Mouse (Mus musculus): ENCODE data around the gene Ube2g2. TPM values are rescaled to one million over a fixed set of nuclear protein-coding genes. Genes with fewer than 3 reads are reported as not detected.
"Not testable (repeated sequence)": the region's sequence is repeated elsewhere in the genome, so short reads cannot be mapped to it uniquely, and the experiment has no call there.

Ube2g2 gene
- polyA plus RNA-seq, 1 experiment from 2014 or later = 98.9 TPM

DNA sequence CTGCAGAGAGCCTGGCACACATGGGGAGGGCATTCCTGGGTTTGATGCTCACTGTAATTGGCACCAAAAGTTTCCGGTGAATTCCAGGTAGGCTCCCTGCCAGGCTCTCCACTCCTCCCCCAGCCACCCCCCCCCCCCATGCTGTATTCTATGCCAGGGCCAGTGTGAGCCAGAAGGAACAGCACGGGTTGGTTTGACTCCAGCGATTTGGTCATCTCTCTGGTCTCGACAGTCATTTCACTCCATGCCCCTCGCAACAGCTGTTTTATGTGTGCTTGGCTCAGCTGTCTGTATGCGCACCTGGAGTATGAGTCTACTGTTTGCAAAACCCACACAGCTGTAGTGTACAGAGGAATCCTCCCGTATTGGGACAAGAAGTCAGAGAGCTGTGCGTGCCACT, 44.3 kb downstream of the Ube2g2 start:
- no peak for DNase-seq (ENCODE audit: low spot score)
- H3K27ac ChIP-seq (replicated peaks) = no peak overlapping the region
- WGBS = 86% methylated on average over 8 of the region's 8 CpGs

GRCm38 (mm10) chr10:77667402-77667801, 45.3 kb downstream of the Ube2g2 start:
- 85% methylated on average over 4 of the region's 4 CpGs for WGBS
- no peaks in the 10 kb centered on the region for H3K4me1 ChIP-seq
- no peak overlapping the region for H3K27ac ChIP-seq (replicated peaks)
- H3K4me3 ChIP-seq = no peak overlapping the region
- no peaks in the 10 kb centered on the region for H3K36me3 ChIP-seq (replicated peaks)
- no peaks in the 10 kb centered on the region for H3K9me3 ChIP-seq
- no peak for DNase-seq (ENCODE audit: low spot score)
- peaks cover 12% of the 10 kb centered on the region for H3K27me3 ChIP-seq (replicated peaks; ENCODE audit: low read depth, poor library complexity, severe bottlenecking)

More for the DNA sequence above, 44.3 kb downstream of the Ube2g2 start:
- H3K27me3 ChIP-seq (replicated peaks; ENCODE audit: low read depth, poor library complexity, severe bottlenecking) = peaks cover 12% of the 10 kb centered on the region
- H3K36me3 ChIP-seq (replicated peaks) = no peaks in the 10 kb centered on the region
- H3K4me3 ChIP-seq = no peak overlapping the region
- H3K4me1 ChIP-seq = no peaks in the 10 kb centered on the region
- H3K9me3 ChIP-seq = no peaks in the 10 kb centered on the region

DNA sequence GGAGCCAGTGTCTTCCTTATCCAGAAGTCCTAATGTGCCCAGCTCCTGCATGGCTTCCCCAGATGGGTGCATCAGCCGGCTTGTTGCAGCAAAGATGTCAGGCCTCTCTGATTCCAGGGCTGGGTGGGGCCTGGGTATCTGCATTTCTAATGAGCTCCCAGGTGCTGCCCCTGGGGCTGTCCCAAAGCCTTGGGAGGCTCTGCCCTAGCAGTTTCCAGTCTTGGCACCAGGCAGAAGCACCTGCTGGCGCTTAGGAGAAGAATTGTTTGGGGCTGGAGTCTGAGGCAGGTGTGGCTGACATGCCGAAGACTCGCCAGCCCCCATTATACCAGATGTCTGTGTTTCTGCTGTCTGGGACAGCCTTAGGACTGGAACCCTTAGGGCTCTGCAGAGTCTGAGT, 48.6 kb downstream of the Ube2g2 start:
- peaks cover 15% of the 10 kb centered on the region for H3K4me1 ChIP-seq
- DNase-seq (ENCODE audit: low spot score) = no peak
- no peak overlapping the region for H3K4me3 ChIP-seq
- no peak overlapping the region for H3K27ac ChIP-seq (replicated peaks)
- no peaks in the 10 kb centered on the region for H3K9me3 ChIP-seq
- WGBS = 77% methylated on average over 4 of the region's 4 CpGs
- H3K36me3 ChIP-seq (replicated peaks) = no peaks in the 10 kb centered on the region
- H3K27me3 ChIP-seq (replicated peaks; ENCODE audit: low read depth, poor library complexity, severe bottlenecking) = peaks cover 11% of the 10 kb centered on the region

DNA sequence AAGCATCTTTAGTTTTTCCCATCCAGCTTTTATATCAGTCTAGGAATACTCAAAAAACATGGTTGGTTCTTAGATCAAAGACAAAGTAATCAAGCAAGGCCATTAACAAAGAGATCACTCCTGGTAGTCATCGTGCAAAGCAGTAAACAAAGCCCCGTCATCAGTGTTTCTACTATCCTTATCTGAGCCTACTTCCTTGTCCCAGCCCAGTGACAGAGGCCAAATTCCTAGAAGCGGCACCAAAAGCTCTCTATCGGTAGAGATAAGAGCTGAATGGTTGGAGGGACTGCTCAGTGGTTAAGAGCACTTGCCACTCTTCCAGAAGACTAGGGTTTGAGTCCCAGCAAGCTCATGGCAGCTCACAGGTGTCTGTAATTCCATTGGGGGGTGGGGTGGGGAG, 49.4 kb downstream of the Ube2g2 start:
- H3K9me3 ChIP-seq = no peaks in the 10 kb centered on the region
- no peak overlapping the region for H3K27ac ChIP-seq (replicated peaks)
- H3K4me3 ChIP-seq = no peak overlapping the region
- peaks cover 15% of the 10 kb centered on the region for H3K4me1 ChIP-seq
- H3K27me3 ChIP-seq (replicated peaks; ENCODE audit: low read depth, poor library complexity, severe bottlenecking) = peaks cover 19% of the 10 kb centered on the region
- WGBS = 82% methylated on average over 4 of the region's 4 CpGs
- H3K36me3 ChIP-seq (replicated peaks) = no peaks in the 10 kb centered on the region
- DNase-seq (ENCODE audit: low spot score) = no peak

DNA sequence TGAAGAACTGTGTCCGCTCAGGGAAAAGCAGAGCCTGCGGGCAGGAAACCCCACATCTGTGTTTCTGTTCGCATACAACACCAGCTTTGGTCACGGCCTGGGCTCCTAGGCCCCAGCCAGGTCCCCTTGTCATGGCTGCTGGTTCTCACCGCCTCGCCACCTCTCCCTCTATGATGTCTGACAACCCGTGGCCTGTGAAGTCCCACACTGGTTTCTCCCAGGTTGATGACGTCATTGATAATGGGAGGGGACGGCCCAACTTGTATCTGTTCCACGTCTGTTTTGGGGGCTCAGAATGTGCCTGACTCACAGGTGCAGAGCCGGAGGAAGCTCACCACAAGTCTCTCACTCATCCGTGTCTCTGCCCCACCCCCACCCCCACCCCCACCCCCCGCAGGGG, 51.7 kb downstream of the Ube2g2 start:
- H3K9me3 ChIP-seq = no peaks in the 10 kb centered on the region
- H3K4me1 ChIP-seq = peaks cover 31% of the 10 kb centered on the region
- H3K4me3 ChIP-seq = no peak overlapping the region
- no peak for DNase-seq (ENCODE audit: low spot score)
- no peaks in the 10 kb centered on the region for H3K36me3 ChIP-seq (replicated peaks)
- WGBS = 58% methylated on average over 13 of the region's 13 CpGs
- peaks cover 42% of the 10 kb centered on the region for H3K27me3 ChIP-seq (replicated peaks; ENCODE audit: low read depth, poor library complexity, severe bottlenecking)
- no peak overlapping the region for H3K27ac ChIP-seq (replicated peaks)

GRCm38 (mm10) chr10:77677562-77677961, 55.5 kb downstream of the Ube2g2 start:
- H3K36me3 ChIP-seq (replicated peaks) = no peaks in the 10 kb centered on the region
- H3K4me1 ChIP-seq = peaks cover 33% of the 10 kb centered on the region
- H3K4me3 ChIP-seq = peak overlapping the region; percentile 58
- peaks cover 61% of the 10 kb centered on the region for H3K27me3 ChIP-seq (replicated peaks; ENCODE audit: low read depth, poor library complexity, severe bottlenecking)
- H3K27ac ChIP-seq (replicated peaks) = peak overlapping the region; percentile 66
- under 1% methylated on average over 35 of the region's 35 CpGs for WGBS
- H3K9me3 ChIP-seq = no peaks in the 10 kb centered on the region
- peak; percentile 62 for DNase-seq (ENCODE audit: low spot score)

- WGBS = 69% methylated on average over 7 of the region's 7 CpGs
- Histone ChIP-seq H3K9me3 (no peaks in the 10 kb centered on the region), H3K4me3 (no peak overlapping the region), H3K27ac (replicated peaks) (no peak overlapping the region), H3K4me1 (peaks cover 43% of the 10 kb centered on the region), H3K36me3 (replicated peaks) (no peaks in the 10 kb centered on the region), H3K27me3 (replicated peaks; ENCODE audit: low read depth, poor library complexity, severe bottlenecking) (peaks cover 77% of the 10 kb centered on the region)
- DNase-seq (ENCODE audit: low spot score) = no peak
Observed at GRCm38 (mm10) chr10:77682994-77683393, 60.9 kb downstream of the Ube2g2 start.

- Histone ChIP-seq H3K4me1 (peaks cover 39% of the 10 kb centered on the region), H3K27me3 (replicated peaks; ENCODE audit: low read depth, poor library complexity, severe bottlenecking) (peaks cover 77% of the 10 kb centered on the region), H3K9me3 (no peaks in the 10 kb centered on the region), H3K27ac (replicated peaks) (no peak overlapping the region), H3K36me3 (replicated peaks) (no peaks in the 10 kb centered on the region), H3K4me3 (no peak overlapping the region)
- 26% methylated on average over 8 of the region's 8 CpGs for WGBS
- peak; percentile 57 for DNase-seq (ENCODE audit: low spot score)
Observed at GRCm38 (mm10) chr10:77684181-77684580, 62.1 kb downstream of the Ube2g2 start.

DNA sequence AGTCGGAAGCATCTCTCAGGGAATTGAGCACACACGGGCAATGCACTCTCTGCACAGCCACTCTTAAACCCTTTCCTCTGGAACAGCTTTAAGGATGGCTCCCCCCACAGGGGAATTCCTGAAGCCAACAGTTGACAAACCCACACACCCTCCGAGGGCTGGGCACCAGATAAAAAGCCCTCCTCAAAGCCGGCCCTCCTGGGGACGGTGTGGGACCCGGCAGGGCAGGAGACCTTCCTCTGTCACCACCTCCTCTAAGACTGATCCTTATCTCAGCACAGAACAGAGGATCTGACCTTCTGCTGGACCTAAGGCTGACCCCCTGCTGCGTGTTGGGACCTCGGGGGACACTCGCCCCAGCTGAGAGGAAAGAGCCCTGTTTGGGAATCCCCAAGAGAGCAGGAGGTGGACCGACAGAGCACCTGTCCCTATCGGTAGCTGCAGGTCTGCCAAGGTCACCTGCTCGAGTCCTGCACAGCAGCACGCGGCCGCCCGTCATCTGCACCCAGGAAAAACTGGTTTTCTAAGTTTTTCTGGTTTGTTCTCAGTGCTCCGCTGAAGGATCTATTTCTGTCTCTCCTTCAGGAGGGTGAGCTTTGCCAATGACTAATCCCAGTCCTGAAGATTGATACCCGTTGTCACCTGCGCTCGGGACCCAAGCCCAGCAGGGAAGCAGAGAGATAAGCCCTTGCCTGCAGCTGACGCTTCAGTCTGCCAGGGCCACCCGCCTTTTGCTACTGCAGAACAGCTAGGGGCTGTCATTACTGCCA, 64.0 kb downstream of the Ube2g2 start, which contains the start of gene Tspear:
Gene Tspear, plus strand, starts transcription at position 675 of the 770 bp plus-strand sequence.
- H3K4me3 ChIP-seq = no peak within 1 kb of the TSS
- peaks cover 76% of the 10 kb centered on the region for H3K27me3 ChIP-seq (replicated peaks; ENCODE audit: low read depth, poor library complexity, severe bottlenecking)
- no peak within 1 kb of the TSS for H3K27ac ChIP-seq (replicated peaks)
- DNase-seq (ENCODE audit: low spot score) = no peak
- 3% methylated on average over 22 of the region's 22 CpGs for WGBS
- no peaks in the 10 kb centered on the region for H3K36me3 ChIP-seq (replicated peaks)
- H3K9me3 ChIP-seq = no peaks in the 10 kb centered on the region
- H3K4me1 ChIP-seq = peaks cover 53% of the 10 kb centered on the region

- Histone ChIP-seq H3K27ac (replicated peaks) (no peak overlapping the region), H3K27me3 (replicated peaks; ENCODE audit: low read depth, poor library complexity, severe bottlenecking) (peaks cover 81% of the 10 kb centered on the region), H3K4me1 (peaks cover 53% of the 10 kb centered on the region), H3K4me3 (no peak overlapping the region), H3K36me3 (replicated peaks) (no peaks in the 10 kb centered on the region), H3K9me3 (no peaks in the 10 kb centered on the region)
- WGBS = 18% methylated on average over 10 of the region's 10 CpGs
- DNase-seq (ENCODE audit: low spot score) = no peak
Observed at GRCm38 (mm10) chr10:77687021-77687420, 64.9 kb downstream of the Ube2g2 start.

GRCm38 (mm10) chr10:77690356-77690807, 68.3 kb downstream of the Ube2g2 start, which contains the start of gene Gm19402:
Gm19402 (minus strand) TSS chr10:77690757.
- peaks cover 53% of the 10 kb centered on the region for H3K4me1 ChIP-seq
- H3K9me3 ChIP-seq; H3K27ac ChIP-seq (replicated peaks); H3K4me3 ChIP-seq; H3K36me3 ChIP-seq (replicated peaks); DNase-seq (ENCODE audit: low spot score): not testable (repeated sequence)
- H3K27me3 ChIP-seq (replicated peaks; ENCODE audit: low read depth, poor library complexity, severe bottlenecking) = peaks cover 56% of the 10 kb centered on the region
- WGBS = 74% methylated on average over 3 of the region's 3 CpGs

Data from embryonic facial prominence, embryonic 10.5 days (tissue).